Mouse (Mus musculus): ENCODE results near the gene Akap12. TPM values are rescaled to one million over a fixed set of nuclear protein-coding genes. Genes with fewer than 3 reads are reported as not detected.

Akap12 gene
- 36.3 and 38.6 TPM in 2 replicates for polyA plus RNA-seq (2015; fragmentation: Nextera tagmentation; extraction: Ambion mirVana)

DNA sequence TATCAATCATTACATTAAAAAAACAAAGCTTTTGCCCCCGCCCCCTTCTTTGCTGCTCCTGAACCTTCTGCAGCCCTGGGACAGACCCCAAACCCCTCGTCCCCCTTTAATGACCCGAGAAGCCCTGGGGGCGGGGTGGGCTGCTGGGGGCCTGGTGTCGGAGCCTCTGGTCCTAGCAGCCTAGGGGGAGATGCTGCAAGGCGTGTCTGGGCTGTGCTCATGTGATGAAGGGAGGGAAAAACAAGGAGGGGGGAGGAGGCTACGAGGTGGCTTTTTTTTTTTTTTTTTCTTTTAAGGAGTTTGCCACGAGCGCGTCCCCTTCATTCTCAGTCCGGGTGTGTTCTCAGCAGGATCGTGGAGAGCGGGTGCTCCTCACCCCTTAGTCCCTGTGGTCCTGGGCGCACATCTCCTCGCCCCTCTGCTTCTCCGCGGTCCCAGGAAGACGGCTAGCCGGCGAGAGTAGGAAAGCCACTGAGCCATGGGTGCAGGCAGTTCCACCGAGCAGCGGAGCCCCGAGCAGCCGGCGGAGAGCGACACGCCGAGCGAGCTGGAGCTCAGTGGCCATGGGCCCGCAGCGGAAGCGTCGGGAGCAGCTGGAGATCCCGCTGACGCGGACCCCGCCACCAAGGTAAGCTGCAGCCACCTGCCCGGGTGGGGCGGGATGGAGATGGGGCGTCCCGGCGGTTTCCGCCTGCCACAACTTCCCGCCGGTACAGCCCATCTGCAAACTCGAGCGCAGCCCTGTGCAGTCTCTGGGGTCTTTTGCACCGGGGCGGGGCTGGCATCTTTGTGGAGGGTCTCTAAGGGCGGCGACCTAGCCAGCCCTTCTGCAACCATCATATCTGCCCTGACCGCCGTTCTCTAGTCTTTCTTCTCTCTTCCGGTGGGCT lies at the start of gene Akap12:
TSS of gene Akap12 (plus strand) at position 340 of the 890 bp plus-strand sequence.

DNA sequence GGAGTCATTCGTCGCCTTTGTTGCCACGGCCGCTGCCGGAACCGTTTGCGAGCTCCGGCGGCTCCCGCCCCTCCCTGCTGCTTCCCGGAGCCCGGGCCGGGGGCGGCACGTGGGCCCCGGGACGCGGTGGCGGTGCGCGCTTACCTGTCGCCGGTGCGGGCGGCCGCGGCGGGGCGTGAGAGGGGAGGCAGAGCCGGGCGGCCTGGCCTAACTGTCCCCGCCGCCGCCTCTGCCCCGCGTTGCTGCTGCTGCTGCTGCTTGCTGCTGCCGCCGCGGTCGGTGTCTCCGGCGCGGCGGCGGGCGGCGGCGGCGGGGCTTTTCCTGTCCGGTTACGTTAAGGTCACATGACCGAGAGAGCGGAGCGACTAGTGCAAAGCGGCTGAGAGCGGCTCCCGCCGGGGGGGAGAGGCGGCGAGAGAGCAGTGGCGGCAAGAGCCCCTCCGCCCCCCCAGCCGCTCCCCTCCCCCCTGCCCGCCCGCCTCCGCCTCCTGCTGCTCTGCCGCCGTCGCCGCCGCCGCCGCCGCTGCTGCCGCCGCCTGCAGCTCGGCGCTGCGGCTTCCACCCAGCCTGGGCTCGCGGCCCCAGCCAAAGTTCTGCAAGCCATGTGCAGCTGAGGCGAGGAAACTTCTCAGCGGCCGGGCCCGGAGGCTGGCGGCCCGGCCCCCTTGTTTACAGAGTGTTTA lies 121.7 kb downstream of the Akap12 start, which contains the start of gene Zbtb2:
TSS of gene Zbtb2 (minus strand) at position 408 of the 683 bp plus-strand sequence.

Other genes with a start within 250 kb of the Akap12 start
- 9.1 and 9.3 TPM in 2 replicates for gene Zbtb2, start 121.7 kb downstream of the Akap12 start, polyA plus RNA-seq (2015; fragmentation: Nextera tagmentation; extraction: Ambion mirVana)
- gene Rmnd1, start 166.0 kb downstream of the Akap12 start, polyA plus RNA-seq (2015; fragmentation: Nextera tagmentation; extraction: Ambion mirVana) = 27.9 and 29.9 TPM in 2 replicates
- 8.8 and 9.0 TPM in 2 replicates for gene Armt1, start 166.1 kb downstream of the Akap12 start, polyA plus RNA-seq (2015; fragmentation: Nextera tagmentation; extraction: Ambion mirVana)
- gene Ccdc170, start 216.1 kb downstream of the Akap12 start, polyA plus RNA-seq (2015; fragmentation: Nextera tagmentation; extraction: Ambion mirVana) = 0.41 and 0.56 TPM in 2 replicates